Mouse (Mus musculus) Muller cell, postnatal 12 days (primary cell): ENCODE measurements around the gene Ndufa5.

ENCODE experiments used
- DNase-seq: peaks from one replicate; pipeline ENCODE4 v3.0.0-alpha.2; 2015; ENCODE audit errors: inconsistent ontology term

The Ndufa5 gene

DNA sequence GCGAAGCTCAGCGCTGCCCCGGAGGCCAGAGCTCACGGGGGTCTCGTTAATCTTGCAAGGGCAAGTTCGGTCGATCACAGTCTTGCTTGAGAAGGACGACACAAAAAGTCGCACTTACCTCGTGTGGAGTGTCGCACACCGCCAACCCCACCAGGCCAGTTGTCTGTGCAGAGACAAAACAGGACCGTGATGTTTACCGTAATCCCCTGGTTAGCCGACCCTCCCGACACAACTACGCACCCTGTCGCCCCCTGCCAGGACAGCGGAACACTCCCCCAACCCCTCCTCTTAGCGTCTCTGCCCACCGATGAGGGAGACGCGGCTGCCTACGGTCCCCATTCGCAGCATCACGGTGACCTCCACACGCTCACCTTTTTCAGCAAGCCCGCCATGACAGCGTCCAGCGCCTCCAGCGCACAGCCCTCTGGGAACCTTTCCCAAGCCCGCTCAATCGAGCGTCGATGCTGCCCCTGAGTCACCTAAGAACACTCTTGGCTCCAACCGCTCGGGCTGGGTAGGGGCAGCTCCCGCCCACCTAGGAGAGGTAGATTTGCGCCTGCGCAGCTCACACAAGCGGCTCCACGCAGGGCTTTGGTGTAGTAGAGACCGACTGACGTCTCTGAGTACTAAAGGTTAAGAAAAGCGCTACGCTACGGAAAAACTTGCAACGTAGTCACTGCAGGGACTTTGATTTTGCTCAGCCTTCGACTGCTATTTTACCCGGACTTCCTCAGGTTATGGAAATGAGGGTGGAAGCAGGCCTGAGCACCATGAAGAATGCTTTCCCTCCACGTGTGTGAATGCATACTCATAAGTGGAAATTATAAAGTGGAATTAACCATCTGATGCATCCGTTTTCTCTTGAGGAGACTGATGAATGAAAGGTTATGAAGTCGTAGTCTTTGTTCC, at the start of gene Ndufa5:
Ndufa5 (minus strand) TSS at position 859 of the 909 bp plus-strand sequence.
- peak; percentile 95 for DNase-seq

DNA sequence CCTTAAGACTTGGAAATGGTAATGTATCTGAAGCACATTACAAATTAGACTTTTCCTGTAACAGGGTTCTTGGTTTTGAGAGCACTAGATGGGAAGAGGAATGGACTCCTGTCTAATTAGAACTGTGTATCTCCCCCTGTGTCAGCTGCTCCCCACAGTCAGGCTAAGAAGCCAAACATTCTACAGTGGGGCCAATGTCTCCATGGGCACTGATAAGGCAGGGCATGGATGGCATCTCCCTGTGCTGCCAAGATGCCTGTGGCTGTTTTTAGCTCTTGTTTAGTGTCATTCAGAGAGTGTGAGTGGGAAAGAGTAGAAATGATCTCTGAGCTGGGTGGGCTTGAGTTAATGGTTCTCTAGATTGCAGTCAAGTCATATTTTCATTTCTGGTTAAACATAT, 45.5 kb upstream of the Ndufa5 start:
- DNase-seq = no peak

DNA sequence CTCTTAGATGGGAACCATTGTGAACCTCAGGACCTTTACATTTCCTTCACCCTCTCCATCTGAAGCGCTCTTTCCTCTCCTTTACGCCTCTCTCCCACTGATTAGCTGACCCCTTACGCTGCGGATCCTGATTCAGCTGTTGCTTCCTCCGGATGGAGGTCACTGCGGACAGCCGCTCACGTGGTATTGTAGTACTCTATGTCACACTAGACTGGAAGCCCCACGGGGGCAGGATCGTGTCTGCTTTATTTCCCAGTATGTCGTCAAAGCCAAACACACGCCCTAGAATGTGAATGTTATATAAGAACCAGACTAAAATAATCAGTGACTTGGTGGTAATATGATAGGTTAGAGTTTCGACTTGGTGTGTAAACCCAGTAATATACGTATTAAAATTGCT, 44.6 kb upstream of the Ndufa5 start:
- DNase-seq = no peak

DNA sequence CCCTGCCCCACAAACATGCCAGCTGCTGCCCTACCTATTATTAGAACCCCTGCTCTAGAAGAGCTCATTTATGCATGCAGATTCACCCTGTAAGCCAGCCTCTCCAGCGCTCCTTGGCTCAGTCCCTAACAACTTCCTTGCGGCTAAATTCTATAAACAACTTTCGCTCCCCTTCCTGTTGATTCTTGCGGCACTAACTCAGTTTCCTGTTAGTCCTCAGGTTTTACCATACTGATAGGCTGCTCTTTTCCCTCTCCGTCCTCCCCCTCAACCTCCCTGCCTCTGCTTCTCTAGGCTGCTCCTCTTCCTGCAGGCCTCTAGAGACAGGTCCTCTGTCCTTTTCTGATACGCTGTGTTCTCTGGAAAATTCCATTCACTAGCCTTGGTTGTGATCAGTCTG, 43.3 kb upstream of the Ndufa5 start:
- no peak for DNase-seq

DNA sequence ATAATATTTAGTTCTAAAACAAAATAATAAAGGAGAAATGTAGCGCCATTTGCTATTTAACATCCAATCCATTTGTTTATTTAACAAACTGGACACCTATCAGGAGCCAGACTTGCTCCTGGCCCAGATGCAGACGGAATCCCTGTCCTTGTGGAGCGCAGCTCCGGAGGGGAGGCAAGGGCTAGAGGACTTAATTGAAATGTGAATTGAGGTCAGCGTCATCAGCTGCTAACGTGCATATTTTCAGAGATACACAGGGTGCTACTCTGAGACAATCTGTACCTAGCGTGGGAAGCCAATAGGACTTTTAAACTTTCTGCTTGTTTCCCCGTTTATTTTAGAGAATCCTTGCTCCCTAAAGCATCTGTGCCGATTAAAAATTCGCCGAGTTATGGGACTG, 42.5 kb upstream of the Ndufa5 start:
- DNase-seq = no peak

DNA sequence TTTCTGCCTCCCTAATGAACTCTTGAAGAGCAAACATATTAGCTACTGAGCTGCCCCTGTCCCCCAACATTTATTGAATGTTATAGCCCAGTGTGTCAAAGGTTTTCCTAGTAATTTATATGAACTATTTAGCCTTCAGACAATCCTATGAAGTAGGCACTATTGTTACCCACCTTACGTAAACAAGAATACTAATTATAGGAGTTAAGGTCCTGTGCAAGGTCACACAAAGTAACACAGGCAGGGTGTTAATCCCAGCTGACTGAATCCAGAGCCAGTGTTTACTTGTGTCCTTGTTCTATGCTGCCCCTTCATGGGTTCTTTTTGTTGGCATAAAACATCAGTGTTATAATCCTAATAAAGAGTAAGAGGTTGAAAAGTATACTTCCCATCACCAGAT, 41.9 kb upstream of the Ndufa5 start:
- no peak for DNase-seq

DNA sequence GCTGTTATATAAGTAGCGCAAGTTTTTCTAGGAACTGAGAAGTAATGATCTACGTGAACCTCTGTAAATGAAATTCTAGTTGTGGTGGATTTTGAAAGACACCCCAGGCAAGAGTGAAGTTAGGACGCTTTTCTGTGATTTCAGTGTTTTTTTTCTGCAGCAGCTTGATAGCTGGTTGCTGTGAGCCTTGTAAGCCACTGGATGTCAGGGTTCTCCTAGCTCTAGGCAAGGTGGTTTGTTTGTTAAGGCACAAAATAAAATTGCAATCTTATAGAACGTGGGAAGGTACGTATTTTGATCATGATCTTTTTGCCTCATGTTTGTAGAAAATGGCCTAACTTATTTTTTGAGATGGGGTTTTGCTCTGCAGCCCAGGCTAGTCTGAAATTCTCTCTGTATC, 41.1 kb upstream of the Ndufa5 start:
- no peak for DNase-seq

DNA sequence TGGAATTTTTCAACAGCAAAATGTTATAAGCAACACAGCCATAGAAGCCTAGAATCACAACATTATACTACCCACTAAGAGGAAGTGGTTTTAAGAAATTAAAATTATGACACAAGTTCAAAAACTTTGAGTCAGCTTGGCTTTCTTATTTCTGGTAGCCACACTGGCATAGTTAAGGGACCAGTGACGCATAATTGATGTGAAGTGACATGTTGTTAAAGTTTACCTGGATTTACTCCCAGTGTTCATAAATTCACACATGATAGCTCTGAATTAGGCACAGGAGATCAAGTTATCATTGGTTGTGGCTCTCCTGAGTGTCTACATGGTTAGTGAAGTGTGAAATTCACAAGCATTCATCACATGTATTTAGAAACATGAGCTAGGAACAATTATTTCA, 37.1 kb upstream of the Ndufa5 start:
- DNase-seq = peak; percentile 11

DNA sequence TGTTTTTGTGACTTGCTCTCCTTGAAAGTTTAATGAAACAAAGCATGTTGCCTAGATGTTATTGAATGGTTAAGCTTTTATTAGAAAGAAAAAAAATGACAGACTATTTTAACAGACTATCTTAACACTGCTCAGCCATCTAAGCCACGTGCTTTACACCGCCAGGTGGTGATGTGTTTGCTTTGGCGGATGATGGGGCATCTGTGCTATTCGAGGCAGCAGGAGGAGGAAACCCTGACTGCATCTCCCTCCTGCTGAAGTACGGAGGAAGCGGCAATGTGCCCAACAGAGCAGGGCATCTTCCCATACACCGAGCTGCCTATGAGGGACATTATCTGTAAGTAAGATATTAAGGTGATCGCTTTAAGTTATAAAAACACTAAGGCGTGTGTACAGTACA, 36.3 kb upstream of the Ndufa5 start:
- DNase-seq = no peak

DNA sequence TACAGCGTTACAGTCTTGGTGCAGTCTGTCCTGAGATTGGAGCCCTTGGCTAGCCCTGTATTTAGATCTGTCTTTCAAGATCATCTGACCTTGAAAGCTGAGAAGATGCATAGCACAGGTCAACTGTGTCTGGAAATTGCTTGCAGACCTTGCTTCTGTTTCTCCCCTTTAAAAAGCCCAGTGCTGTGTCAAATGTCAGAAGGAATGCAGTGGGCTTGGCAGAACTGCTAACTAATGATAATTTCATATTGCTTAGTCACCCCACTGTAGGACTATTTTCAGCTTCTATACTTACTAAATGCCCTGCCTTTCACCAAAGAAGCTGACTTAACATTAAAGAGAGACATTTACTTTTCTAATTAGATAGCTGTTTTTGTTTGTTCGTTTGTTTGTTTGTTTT, 27.7 kb upstream of the Ndufa5 start:
- DNase-seq = peak; percentile 17

DNA sequence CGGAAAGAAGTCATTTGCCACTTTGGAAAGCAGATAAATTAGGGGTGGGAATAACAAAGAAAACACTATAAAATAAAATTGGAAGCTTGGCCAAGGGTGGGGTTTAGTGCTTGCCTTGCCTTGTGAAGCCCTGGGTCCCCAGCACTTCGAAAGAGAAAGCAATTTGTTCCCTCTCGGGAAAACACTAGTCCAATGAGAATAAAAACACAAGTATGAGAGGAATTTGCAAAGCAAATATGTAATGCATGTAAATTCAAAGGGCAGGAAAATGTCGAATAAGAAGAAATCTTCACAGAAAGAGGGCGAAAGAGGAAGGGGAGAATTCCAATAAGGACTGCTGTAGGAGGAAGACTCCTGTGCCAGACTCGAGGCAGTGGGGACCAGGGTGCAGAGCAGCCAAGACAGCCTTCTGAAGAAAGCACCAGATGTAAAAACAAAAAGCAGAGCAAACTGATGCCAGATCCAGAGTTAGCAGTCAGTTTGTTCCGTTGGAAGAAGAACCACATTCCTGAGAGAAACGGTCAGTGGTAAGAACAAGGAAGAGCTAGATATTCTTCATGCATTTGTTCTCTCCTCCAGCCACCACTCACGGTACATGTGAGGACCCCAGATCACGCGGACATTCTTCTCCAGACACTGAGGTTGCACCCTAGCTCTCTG, 26.7 kb upstream of the Ndufa5 start:
- peak; percentile 28 for DNase-seq

DNA sequence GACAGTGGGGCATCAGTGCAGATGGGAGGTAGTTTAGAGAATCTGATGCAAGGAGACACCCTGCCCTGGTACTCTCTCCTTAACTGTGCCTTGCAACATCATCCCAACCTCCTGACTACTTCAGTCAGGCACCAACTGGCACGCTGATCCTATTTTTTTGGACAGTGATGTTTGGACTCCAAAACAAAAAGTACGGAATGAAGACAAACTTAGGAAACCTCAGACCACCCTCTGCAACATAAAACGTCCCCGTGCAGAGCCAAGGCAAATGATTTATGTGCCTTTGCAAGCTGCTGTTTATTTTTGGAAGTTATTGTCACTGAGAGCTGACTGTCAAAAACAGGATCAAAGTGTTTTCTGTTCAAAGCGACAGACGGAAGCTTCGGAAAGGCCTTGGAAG, 24.2 kb upstream of the Ndufa5 start:
- no peak for DNase-seq

DNA sequence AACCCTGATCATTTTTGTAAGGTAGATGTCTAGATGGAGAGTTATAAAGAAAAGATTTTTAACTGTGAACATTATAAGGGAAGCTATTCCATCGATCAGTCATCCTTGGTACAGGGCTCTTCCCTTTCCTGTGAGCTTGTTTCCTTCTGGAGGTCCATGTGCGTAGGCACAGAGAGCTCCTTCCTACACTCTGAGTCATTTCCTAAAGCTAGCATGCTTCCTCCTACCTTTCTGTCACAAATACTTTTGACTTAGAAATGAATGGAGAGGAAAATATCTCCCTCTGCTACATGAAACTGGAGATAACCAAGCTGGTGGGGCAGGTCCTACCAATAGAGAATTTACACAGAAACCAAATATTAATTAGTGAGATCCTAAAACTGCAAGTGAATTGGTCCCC, 22.0 kb upstream of the Ndufa5 start:
- no peak for DNase-seq

DNA sequence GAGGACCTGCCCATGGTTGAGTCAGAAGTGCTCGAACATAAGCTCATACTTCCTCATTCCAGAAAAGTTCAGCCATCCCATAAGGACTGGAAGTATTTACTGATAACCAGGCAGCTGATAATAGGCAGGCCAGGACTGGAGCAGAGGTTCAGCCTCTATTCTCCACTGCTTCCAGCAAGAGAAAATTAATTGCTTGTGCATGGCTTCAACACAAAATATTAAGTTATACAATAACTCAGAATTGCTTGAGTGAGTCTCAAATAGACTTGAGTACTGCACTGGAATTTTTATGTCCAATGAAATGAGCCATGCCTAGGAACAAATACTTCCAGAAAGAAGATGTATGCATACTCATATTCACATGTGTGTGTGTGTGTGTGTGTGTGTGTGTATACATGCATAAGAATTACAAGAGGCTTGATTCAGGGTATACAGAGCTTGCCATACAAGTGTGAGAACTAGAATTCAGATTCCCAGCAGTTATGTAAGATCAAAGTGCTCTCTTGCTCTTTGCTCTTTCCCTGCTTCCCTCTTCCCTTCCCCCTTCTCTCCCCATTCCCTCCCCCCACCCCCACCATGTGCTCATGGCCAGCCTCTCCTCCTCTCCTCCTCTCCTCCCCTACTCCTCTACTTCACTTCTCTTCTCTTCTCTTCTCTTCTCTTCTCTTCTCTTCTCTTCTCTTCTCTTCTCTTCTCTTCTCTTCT, 19.1 kb upstream of the Ndufa5 start:
- DNase-seq = no peak

DNA sequence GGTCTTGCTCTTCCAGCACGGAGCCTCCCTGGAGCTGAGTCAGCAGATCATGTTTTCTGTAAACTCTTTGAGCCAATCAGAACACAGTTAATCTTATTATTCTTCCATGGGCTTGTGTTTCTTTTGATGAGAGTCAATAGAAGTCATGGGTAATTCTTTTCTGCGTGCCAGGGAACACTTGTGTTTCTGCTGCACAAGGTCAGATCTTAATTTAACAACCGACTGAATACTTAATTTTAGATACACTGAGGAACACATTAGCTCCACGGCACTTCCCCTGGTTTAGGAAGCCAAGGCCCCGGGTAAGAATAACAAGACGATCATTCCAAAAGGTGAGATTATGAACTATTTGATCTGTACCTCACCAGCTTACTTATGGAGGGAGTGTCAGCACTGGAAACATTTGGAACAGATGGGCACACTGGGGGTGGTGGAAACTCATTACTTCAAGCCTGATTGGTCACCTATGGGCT, 15.3 kb upstream of the Ndufa5 start:
- DNase-seq = no peak

DNA sequence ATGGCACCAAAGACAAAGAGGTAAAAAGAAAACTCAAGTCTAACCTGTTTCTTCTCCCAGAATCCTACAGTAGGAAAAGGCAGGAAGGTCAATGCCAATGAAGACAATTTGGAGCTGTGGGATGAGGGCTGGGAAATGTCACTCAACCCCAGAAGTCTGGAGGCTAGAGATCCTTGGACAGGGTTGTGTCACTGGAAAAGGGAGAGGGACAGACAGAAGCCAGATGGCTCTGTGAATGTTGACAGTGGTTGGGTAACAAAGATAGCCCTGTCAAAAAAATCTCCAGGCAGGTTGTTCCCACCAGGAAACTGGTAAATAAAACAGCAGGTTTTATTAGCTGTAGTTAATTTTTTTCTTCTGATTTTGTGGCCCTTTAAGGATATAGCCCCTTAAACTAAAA, 14.6 kb upstream of the Ndufa5 start:
- no peak for DNase-seq

DNA sequence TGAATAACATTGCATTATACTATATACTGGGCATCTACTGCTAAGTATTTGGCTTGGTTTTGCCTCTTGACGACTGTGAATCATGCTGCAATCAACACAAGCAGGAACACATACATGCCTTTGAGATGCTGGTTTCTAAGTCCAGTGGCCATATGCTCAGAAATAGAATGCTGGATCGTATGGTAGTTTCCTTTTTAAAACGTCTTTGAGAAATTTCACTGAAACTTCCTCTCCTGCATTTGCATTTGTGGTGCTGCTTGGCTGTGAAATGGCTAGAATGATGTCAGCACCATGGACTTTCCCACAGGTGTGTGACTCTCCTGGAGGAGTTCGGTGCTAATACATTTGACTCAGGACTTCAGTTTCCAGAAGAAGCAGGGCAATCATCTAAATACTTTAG, 12.3 kb upstream of the Ndufa5 start:
- DNase-seq = no peak

DNA sequence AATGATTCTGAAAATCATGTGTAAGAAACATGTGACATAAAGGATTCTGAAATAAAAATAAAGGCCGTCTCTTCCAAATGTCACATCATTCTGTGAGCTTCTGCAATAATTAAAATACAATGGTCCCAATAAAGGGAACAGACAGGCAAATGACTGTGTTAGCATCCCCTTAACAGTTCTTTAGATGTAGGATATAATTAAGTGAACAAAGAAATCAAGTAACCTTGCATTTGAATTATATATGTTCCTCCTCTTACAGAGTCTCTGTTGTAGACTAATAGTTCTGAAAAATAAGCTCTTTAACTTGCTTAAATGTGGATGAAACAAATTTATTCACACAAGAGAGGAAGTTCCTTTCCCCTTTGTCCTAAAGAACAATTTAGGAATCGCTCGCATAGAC, 10.6 kb upstream of the Ndufa5 start:
- no peak for DNase-seq

DNA sequence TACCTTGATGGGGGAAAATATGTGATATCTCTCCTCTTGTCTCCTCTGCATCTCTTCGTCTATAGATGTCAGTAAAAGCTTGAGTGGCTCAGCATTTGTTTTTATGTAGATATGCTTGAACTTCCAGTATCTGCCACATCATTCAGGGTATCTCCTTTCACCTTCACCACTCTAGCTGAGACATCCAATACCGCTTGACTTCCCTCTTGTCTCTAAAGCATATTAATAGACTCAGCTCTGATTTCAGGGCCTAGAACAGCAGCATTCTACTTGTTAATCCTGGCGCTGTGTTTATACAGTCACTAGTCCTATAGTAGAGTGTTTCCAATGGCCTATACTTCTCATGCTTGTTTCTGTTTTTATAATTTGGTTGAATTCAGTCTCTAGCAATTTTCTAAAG, 5.0 kb upstream of the Ndufa5 start:
- no peak for DNase-seq

DNA sequence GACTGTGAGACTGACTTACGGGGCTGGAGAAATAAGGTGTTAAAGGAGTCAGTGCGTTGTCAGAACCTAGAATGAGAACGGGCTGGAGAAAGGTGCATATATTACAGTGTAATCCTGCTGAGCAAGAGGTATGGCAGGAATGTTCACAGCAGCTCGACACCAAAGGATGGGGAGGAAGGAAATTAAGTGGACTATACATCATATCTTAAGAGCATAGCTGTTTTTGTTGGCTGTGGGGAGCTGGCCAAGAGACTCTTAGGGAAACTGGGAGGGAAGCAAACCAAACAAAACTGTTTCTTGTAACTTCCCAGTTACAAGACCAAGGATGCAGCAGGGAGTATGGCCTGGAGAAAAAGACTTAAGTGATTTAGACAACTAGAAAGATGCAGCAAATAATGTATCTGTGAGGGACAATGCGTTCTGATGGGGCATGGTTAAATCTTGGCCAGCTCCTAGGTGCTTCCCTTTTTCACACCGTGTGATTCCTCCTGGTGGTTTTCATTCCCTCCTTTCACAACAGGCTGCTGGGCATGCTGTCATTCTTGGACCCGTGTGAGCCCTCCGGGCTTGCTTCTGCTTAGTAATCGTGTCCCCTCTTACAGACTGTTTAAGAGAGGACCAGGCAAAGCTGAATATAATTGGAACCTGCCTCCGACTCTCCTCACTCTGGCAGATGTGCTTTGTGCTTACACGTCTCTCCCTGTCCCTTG, 3.1 kb upstream of the Ndufa5 start:
- DNase-seq = no peak

DNA sequence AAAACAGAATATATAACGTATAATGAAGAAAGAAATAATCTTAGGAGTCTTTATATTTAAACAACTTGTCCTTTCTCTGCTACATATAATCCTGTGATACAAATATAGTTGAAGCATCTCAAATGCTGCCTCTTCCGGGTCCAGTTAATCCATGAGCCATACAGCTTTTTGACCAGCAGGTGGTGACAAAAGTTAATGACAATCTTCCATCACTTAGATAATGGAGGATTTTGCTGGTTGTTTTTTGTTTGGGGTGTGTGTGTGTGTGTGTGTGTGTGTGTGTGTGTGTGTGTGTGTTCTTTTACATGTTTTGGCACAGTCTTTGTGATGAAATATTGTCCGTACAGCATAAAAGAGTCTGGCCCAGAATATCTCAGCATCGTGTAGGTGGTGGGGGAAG, 2.4 kb upstream of the Ndufa5 start:
- DNase-seq = peak; percentile 33

DNA sequence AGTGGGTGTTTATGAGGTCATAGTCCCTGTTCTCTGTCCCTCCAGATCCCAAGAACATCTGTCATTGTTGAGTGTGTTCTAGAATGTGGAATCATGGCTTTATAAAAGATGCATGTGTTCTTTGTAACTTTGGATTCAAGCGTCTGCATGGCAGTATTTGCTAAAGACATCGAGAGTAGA, 141 bp upstream of the Ndufa5 start, which contains the start of gene Asb15:
Asb15 (plus strand) TSS at position 81 of the 180 bp plus-strand sequence.
- no peak for DNase-seq
